Mouse (Mus musculus): ENCODE results near the gene Rnf180. TPM values are rescaled to one million over a fixed set of nuclear protein-coding genes. Genes with fewer than 3 reads are reported as not detected.

The Rnf180 gene
- polyA plus RNA-seq, 1 experiment from 2014 or later, result 34.5 TPM

DNA sequence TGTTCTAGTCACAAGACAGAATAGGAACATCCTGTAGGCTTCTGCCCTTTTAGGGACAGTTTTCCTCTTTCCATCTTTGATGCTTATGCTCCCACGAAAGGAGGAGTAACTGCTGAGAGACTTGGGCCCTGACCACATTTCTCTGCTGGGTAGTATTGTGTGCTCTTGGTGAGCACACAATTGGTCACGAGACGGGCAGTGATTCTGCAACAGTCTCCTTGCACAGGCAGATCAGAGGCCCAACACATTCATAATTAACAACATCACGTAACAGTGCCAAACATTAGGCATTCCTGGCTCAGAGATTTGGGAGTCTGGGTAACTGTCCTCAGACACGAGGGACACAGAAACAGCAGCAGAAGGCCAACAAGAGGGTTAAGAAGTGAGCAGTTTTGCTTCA is 113.8 kb downstream of the Rnf180 start:
- H3K4me2 ChIP-seq (ENCODE audit: low read length), result no peak overlapping the region
- H3K9ac ChIP-seq (replicated peaks; ENCODE audit: low read length), result no peak overlapping the region
- DNase-seq, result no peak
- H3K36me3 ChIP-seq (ENCODE audit: control insufficient read depth, insufficient read depth, low read length), result no peaks in the 10 kb centered on the region
- ATAC-seq (ENCODE audit: low FRiP score, low TSS enrichment), result no peak
- H3K9me3 ChIP-seq (ENCODE audit: control insufficient read depth, low read length), result no peaks in the 10 kb centered on the region
- H3K4me3 ChIP-seq (replicated peaks; ENCODE audit: low read depth, low read length), result no peak overlapping the region
- H3K27me3 ChIP-seq (ENCODE audit: control insufficient read depth, insufficient read depth, low read length), result no peaks in the 10 kb centered on the region
- H3K27ac ChIP-seq (replicated peaks; ENCODE audit: low read depth, low read length), result no peak overlapping the region
- 0 out of 2 replicates have a peak, but pooled peaks cover 3% of the 10 kb centered on the region for H3K4me1 ChIP-seq (ENCODE audit: control insufficient read depth, insufficient read depth, low read length)
- WGBS, result 70% methylated on average over 5 of the region's 5 CpGs

DNA sequence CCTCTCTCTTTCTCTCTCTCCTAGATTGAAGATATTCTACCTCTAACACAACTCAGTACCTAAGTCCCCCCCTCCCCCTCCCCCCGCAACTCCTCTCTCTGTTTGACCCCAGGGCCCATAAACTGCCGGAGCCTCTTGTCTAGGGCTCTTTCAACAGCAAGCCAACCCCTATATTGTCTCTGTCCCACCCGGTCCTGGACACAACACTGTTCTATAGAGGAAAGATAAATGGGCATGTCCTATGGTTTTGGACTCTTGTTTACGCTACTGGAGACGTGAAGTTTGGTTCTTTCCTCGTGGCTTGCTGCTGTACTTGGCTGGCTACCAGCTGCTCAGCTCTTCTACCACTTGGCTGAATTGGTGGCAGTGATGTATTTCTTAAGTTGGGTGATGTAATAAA is 129.2 kb downstream of the Rnf180 start:
- WGBS, result 89% methylated on average over 6 of the region's 6 CpGs

DNA sequence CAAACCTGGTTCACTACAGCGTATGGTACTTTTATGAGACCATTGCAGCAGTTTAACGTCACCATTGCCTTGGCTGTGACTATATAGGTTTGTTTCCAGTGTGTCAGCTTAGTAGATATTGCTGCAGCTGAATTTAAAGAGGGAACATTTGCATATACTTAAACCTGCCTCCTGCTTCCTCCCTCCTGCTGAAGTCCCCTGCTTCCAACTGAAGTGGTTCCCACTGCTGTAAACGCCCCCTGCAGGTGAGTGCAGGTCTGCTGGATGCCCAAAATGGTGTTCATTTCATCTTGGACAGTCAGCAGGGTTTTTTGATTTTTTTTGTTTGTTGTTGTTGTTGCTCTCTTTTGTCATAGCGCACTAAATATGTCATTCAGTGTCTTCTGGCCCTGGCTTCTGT is 140.7 kb downstream of the Rnf180 start:
- no peaks in the 10 kb centered on the region for H3K27me3 ChIP-seq (ENCODE audit: control insufficient read depth, insufficient read depth, low read length)
- no peak overlapping the region for H3K27ac ChIP-seq (replicated peaks; ENCODE audit: low read depth, low read length)
- H3K9ac ChIP-seq (replicated peaks; ENCODE audit: low read length), result no peak overlapping the region
- H3K4me1 ChIP-seq (ENCODE audit: control insufficient read depth, insufficient read depth, low read length), result no peaks in the 10 kb centered on the region
- H3K9me3 ChIP-seq (ENCODE audit: control insufficient read depth, low read length), result no peaks in the 10 kb centered on the region
- peak; percentile 48 for DNase-seq
- no peak overlapping the region for H3K4me3 ChIP-seq (replicated peaks; ENCODE audit: low read depth, low read length)
- ATAC-seq (ENCODE audit: low FRiP score, low TSS enrichment), result no peak
- WGBS, result 57% methylated on average over 4 of the region's 4 CpGs
- no peak overlapping the region for H3K4me2 ChIP-seq (ENCODE audit: low read length)
- H3K36me3 ChIP-seq (ENCODE audit: control insufficient read depth, insufficient read depth, low read length), result no peaks in the 10 kb centered on the region

More for the DNA sequence above, 129.2 kb downstream of the Rnf180 start:
- DNase-seq, result no peak
- no peak overlapping the region for H3K4me3 ChIP-seq (replicated peaks; ENCODE audit: low read depth, low read length)
- H3K4me2 ChIP-seq (ENCODE audit: low read length), result no peak overlapping the region
- H3K27me3 ChIP-seq (ENCODE audit: control insufficient read depth, insufficient read depth, low read length), result no peaks in the 10 kb centered on the region
- no peak for ATAC-seq (ENCODE audit: low FRiP score, low TSS enrichment)
- no peak overlapping the region for H3K9ac ChIP-seq (replicated peaks; ENCODE audit: low read length)
- H3K36me3 ChIP-seq (ENCODE audit: control insufficient read depth, insufficient read depth, low read length), result no peaks in the 10 kb centered on the region
- H3K9me3 ChIP-seq (ENCODE audit: control insufficient read depth, low read length), result no peaks in the 10 kb centered on the region
- H3K4me1 ChIP-seq (ENCODE audit: control insufficient read depth, insufficient read depth, low read length), result no peaks in the 10 kb centered on the region
- no peak overlapping the region for H3K27ac ChIP-seq (replicated peaks; ENCODE audit: low read depth, low read length)

DNA sequence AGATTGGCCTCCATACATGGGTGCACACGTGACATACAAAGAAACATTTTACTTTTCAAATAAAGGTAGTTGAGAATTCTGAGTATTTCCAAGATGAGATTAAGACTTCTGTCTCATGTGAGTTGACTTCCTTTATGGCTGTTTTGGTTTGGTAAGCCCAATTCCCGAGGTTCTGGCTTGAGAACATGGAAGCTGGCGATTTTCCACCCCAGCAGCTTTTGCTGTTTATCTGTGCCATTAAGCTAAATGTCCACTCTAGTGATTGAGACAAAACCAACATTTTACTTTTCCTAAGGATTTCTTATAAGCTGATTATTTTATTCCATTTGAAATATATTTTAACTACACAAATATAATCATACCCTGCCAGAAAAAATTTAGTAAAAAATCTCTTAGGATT is 144.6 kb downstream of the Rnf180 start:
- Histone ChIP-seq H3K27ac (replicated peaks; ENCODE audit: low read depth, low read length) (no peak overlapping the region), H3K27me3 (ENCODE audit: control insufficient read depth, insufficient read depth, low read length) (no peaks in the 10 kb centered on the region), H3K36me3 (ENCODE audit: control insufficient read depth, insufficient read depth, low read length) (no peaks in the 10 kb centered on the region), H3K4me2 (ENCODE audit: low read length) (no peak overlapping the region), H3K9ac (replicated peaks; ENCODE audit: low read length) (no peak overlapping the region), H3K4me3 (replicated peaks; ENCODE audit: low read depth, low read length) (no peak overlapping the region), H3K9me3 (ENCODE audit: control insufficient read depth, low read length) (no peaks in the 10 kb centered on the region), H3K4me1 (ENCODE audit: control insufficient read depth, insufficient read depth, low read length) (no peaks in the 10 kb centered on the region)
- 79% methylated on average over 3 of the region's 3 CpGs for WGBS
- ATAC-seq (ENCODE audit: low FRiP score, low TSS enrichment) (no peak), DNase-seq (no peak)

DNA sequence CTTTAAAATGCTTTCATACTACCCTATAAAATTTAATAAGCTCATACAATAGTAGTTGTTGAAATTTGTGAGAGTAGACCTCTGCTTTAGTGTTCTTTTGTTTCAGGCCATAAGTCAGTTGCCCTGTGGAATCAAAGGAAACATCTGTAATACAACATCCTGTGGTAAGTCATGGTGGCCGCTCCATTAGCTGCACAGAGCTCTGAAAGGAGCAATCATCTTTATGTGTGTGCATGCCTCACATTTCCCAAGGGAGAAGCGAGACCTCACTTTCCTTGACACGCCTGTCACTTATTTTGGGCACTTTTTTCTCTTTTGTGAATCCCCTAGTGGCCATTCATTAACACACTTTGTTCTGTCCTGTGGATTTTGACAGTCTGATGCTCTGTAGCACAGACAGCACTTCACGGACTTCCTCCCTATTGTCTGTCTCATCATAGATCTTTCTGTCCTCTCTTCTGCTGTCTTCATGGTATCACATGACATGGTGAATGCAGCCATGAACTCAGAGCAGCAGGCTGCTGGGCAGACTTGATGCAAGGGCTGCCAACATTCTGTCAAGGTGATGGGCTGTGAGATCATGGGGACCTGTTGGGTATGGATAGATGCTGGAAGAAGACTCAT is 146.7 kb downstream of the Rnf180 start:
- Histone ChIP-seq H3K4me1 (ENCODE audit: control insufficient read depth, insufficient read depth, low read length) (no peaks in the 10 kb centered on the region), H3K4me2 (ENCODE audit: low read length) (no peak overlapping the region), H3K9me3 (ENCODE audit: control insufficient read depth, low read length) (no peaks in the 10 kb centered on the region), H3K36me3 (ENCODE audit: control insufficient read depth, insufficient read depth, low read length) (no peaks in the 10 kb centered on the region), H3K9ac (replicated peaks; ENCODE audit: low read length) (no peak overlapping the region), H3K27ac (replicated peaks; ENCODE audit: low read depth, low read length) (no peak overlapping the region), H3K4me3 (replicated peaks; ENCODE audit: low read depth, low read length) (no peak overlapping the region), H3K27me3 (ENCODE audit: control insufficient read depth, insufficient read depth, low read length) (no peaks in the 10 kb centered on the region)
- WGBS, result 34% methylated on average over 4 of the region's 4 CpGs
- ATAC-seq (ENCODE audit: low FRiP score, low TSS enrichment), result no peak
- no peak for DNase-seq

DNA sequence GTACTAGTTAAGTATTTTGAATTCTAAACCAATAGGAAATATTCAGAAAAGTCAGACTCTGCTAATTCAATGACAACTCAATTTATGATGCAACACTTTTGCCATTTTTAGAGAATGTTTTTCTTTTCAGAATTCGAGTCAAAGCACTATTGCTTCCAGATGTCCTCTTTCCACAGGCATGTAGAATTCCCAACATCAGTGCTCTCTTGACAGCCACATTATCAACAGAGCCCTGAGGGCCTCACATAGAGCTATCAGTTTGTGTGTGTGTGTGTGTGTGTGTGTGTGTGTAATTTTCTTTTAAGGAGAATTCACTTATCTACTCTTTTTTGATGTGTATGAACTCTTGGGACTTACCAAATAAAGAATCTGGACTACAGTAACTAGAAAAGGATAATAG is 147.8 kb downstream of the Rnf180 start:
- Histone ChIP-seq H3K4me1 (ENCODE audit: control insufficient read depth, insufficient read depth, low read length) (no peaks in the 10 kb centered on the region), H3K4me3 (replicated peaks; ENCODE audit: low read depth, low read length) (no peak overlapping the region), H3K36me3 (ENCODE audit: control insufficient read depth, insufficient read depth, low read length) (no peaks in the 10 kb centered on the region), H3K27ac (replicated peaks; ENCODE audit: low read depth, low read length) (no peak overlapping the region), H3K9me3 (ENCODE audit: control insufficient read depth, low read length) (no peaks in the 10 kb centered on the region), H3K9ac (replicated peaks; ENCODE audit: low read length) (no peak overlapping the region), H3K4me2 (ENCODE audit: low read length) (no peak overlapping the region), H3K27me3 (ENCODE audit: control insufficient read depth, insufficient read depth, low read length) (no peaks in the 10 kb centered on the region)
- 72% methylated on average over 1 of the region's 1 CpGs for WGBS
- no peak for DNase-seq
- no peak for ATAC-seq (ENCODE audit: low FRiP score, low TSS enrichment)

DNA sequence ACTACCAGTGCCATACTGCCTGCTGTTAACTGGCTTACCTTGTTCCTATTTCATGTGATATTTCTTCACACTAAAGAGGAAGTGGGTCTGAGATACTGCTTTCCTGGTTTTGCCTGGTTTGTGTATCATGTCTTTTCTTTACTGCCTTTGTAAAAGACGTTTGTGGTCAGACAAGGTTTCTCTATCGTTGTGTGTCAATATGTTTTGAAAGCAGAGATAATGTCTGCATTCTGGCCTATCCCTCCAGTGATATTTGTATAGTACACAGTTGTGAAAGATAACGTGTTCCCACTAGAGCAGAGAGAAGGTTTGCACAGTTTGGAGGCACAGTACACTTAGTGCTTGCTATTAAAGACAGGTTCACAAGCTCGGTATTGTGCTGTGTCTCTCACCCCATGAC is 154.7 kb downstream of the Rnf180 start:
- ATAC-seq (ENCODE audit: low FRiP score, low TSS enrichment) (no peak), DNase-seq (no peak)
- Histone ChIP-seq H3K4me1 (ENCODE audit: control insufficient read depth, insufficient read depth, low read length) (no peaks in the 10 kb centered on the region), H3K9me3 (ENCODE audit: control insufficient read depth, low read length) (no peaks in the 10 kb centered on the region), H3K4me2 (ENCODE audit: low read length) (no peak overlapping the region), H3K36me3 (ENCODE audit: control insufficient read depth, insufficient read depth, low read length) (no peaks in the 10 kb centered on the region), H3K4me3 (replicated peaks; ENCODE audit: low read depth, low read length) (no peak overlapping the region), H3K27ac (replicated peaks; ENCODE audit: low read depth, low read length) (no peak overlapping the region), H3K9ac (replicated peaks; ENCODE audit: low read length) (no peak overlapping the region), H3K27me3 (ENCODE audit: control insufficient read depth, insufficient read depth, low read length) (no peaks in the 10 kb centered on the region)
- 83% methylated on average over 4 of the region's 4 CpGs for WGBS

DNA sequence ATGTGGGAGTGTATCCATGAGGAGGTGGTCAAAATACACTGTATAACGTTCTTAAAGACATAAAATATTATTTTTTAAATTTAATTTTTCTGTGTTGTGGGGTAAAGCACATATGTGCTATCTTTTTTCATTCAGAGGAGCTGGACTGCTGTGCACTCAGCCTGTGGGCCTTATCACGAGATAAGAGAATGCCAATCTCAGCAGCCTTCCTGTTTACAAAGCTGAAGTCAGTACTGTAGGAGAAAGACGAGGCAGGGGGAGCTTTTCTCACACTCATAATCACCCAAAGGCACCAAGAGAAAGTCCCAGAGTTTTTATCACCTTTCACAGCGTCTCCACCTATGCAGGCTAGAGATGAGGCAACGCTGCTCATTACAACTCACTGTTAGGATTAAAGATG is 160.2 kb downstream of the Rnf180 start:
- no peaks in the 10 kb centered on the region for H3K4me1 ChIP-seq (ENCODE audit: control insufficient read depth, insufficient read depth, low read length)
- H3K4me2 ChIP-seq (ENCODE audit: low read length), result no peak overlapping the region
- H3K9ac ChIP-seq (replicated peaks; ENCODE audit: low read length), result no peak overlapping the region
- no peaks in the 10 kb centered on the region for H3K36me3 ChIP-seq (ENCODE audit: control insufficient read depth, insufficient read depth, low read length)
- DNase-seq (no peak), ATAC-seq (ENCODE audit: low FRiP score, low TSS enrichment) (no peak)
- no peaks in the 10 kb centered on the region for H3K9me3 ChIP-seq (ENCODE audit: control insufficient read depth, low read length)
- H3K27ac ChIP-seq (replicated peaks; ENCODE audit: low read depth, low read length), result no peak overlapping the region
- WGBS, result 74% methylated on average over 5 of the region's 5 CpGs
- no peak overlapping the region for H3K4me3 ChIP-seq (replicated peaks; ENCODE audit: low read depth, low read length)
- no peaks in the 10 kb centered on the region for H3K27me3 ChIP-seq (ENCODE audit: control insufficient read depth, insufficient read depth, low read length)

DNA sequence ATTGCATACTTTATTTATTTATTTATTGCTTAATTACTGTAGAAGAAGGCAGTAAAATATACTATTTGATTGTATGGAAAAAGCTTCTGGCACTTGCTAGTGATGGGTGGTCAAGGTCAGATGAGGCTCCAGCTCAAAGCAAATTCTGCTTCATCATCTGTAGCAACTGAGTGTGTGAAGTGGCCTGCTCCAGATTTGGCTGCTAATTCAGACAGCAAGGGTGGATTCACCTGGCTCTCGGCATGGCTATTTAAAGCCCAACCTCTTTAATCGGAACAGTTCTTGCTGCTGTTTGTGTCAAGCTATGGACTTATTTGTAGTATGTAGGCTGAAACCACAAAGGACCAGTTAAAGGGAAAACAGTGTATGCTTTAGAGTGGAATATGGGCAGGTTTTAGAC is 161.8 kb downstream of the Rnf180 start:
- no peaks in the 10 kb centered on the region for H3K9me3 ChIP-seq (ENCODE audit: control insufficient read depth, low read length)
- H3K4me1 ChIP-seq (ENCODE audit: control insufficient read depth, insufficient read depth, low read length), result no peaks in the 10 kb centered on the region
- H3K27ac ChIP-seq (replicated peaks; ENCODE audit: low read depth, low read length), result no peak overlapping the region
- DNase-seq (no peak), ATAC-seq (ENCODE audit: low FRiP score, low TSS enrichment) (no peak)
- H3K27me3 ChIP-seq (ENCODE audit: control insufficient read depth, insufficient read depth, low read length), result no peaks in the 10 kb centered on the region
- no peak overlapping the region for H3K9ac ChIP-seq (replicated peaks; ENCODE audit: low read length)
- H3K4me3 ChIP-seq (replicated peaks; ENCODE audit: low read depth, low read length), result no peak overlapping the region
- no peaks in the 10 kb centered on the region for H3K36me3 ChIP-seq (ENCODE audit: control insufficient read depth, insufficient read depth, low read length)
- no peak overlapping the region for H3K4me2 ChIP-seq (ENCODE audit: low read length)
- 81% methylated on average over 2 of the region's 2 CpGs for WGBS

Measured in midbrain, embryonic 14.5 days (tissue).